Mouse (Mus musculus) ES-Bruce4 (cell line): ENCODE measurements around the gene Gnptg. TPM values are rescaled to one million over a fixed set of nuclear protein-coding genes. Genes with fewer than 3 reads are reported as not detected.
"Not testable (repeated sequence)": the region's sequence is repeated elsewhere in the genome, so short reads cannot be mapped to it uniquely, and the experiment has no call there.

Source experiments
- H3K27ac ChIP-seq: 2 replicates; pipeline ENCODE4 v1.5.1; 2012; ENCODE audit warnings: low read length, inconsistent platforms; ENCODE audit not compliant: insufficient read depth
- H3K27me3 ChIP-seq: 2 replicates; pipeline ENCODE4 v1.6.1; 2012; ENCODE audit warnings: mild to moderate bottlenecking, low read length, inconsistent platforms; ENCODE audit not compliant: control insufficient read depth, poor library complexity, insufficient read depth, severe bottlenecking
- H3K36me3 ChIP-seq: 2 replicates; pipeline ENCODE4 v1.6.1; 2012; ENCODE audit warnings: inconsistent platforms, mild to moderate bottlenecking, low read length, moderate library complexity; ENCODE audit not compliant: control insufficient read depth, poor library complexity, insufficient read depth, severe bottlenecking
- H3K4me1 ChIP-seq: one replicate; pipeline ENCODE4 v1.8.1; 2011; ENCODE audit warnings: low read length; ENCODE audit not compliant: control insufficient read depth, insufficient read depth
- H3K4me3 ChIP-seq: 2 replicates; pipeline ENCODE4 v1.5.1; 2011; ENCODE audit warnings: low read depth, mild to moderate bottlenecking, low read length
- H3K9ac ChIP-seq: 2 replicates; pipeline ENCODE4 v1.6.1; 2012; ENCODE audit warnings: low read depth, mild to moderate bottlenecking, inconsistent platforms; ENCODE audit not compliant: poor library complexity, severe bottlenecking
- H3K9me3 ChIP-seq: replicated peaks from 2 replicates; pipeline ENCODE4 v1.6.1; 2012; ENCODE audit warnings: mild to moderate bottlenecking, low read length, inconsistent platforms; ENCODE audit not compliant: control insufficient read depth, poor library complexity, insufficient read depth, severe bottlenecking
- CTCF ChIP-seq: IDR thresholded peaks from one replicate; pipeline ENCODE4 v1.8.1; 2011; ENCODE audit warnings: low read depth, low read length
- EP300 ChIP-seq: IDR thresholded peaks from 2 replicates; pipeline ENCODE4 v1.6.1; 2011; ENCODE audit warnings: low read depth, low read length; ENCODE audit not compliant: insufficient read depth
- POLR2A ChIP-seq: IDR thresholded peaks from one replicate; pipeline ENCODE4 v1.8.1; 2011; ENCODE audit warnings: low read length; ENCODE audit not compliant: insufficient read depth
- polyA plus RNA-seq: library from polyadenylated mRNA; stranded (reverse); fragments of >200 nt; gene quantifications from 2 replicates; pipeline ENCODE4 v1.2.4, GENCODE M21; 2011; ENCODE audit warnings: low read depth; ENCODE audit not compliant: missing spikeins, insufficient read depth, insufficient read length

The Gnptg gene
- polyA plus RNA-seq, 1 experiment = 15.2 TPM

DNA sequence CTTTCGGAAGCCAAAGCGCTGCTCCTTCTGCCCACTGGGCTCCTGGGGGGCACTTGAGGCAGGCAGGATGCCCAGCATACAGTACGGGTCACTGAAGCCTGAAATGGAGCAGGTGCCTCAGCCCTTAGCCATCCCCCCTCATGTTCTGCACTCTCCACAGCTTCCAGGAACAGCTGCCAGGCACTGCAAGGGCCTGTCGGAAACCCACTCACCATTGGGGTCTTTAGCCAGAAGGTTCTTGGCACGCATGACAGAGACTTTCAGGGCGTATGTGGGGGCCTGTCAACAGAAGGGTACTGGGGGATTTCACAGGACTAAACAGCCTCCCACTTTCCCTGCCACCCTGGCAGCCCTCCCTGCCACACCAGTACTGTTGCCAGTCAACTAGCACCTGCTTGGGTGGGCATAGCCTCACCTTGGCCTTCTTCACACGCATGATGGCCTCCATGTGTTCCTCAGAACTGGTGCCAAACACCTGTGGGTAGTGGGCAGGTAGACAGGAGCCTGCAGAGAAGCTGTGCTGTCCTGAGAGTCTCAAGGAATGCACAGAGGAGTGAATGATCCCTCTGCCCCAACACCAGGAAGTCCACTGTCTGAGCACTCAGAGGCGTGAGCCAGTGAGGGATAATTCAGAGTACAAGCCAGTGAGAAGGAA is 10.4 kb upstream of the Gnptg start:
- Histone ChIP-seq H3K36me3 (no peaks in the 10 kb centered on the region), H3K9me3 (no peaks in the 10 kb centered on the region), H3K27ac (no peak overlapping the region), H3K4me3 (no peak overlapping the region), H3K27me3 (no peaks in the 10 kb centered on the region), H3K4me1 (no peaks in the 10 kb centered on the region), H3K9ac (no peak overlapping the region)
- TF ChIP-seq EP300 (no peak), POLR2A (no peak)

DNA sequence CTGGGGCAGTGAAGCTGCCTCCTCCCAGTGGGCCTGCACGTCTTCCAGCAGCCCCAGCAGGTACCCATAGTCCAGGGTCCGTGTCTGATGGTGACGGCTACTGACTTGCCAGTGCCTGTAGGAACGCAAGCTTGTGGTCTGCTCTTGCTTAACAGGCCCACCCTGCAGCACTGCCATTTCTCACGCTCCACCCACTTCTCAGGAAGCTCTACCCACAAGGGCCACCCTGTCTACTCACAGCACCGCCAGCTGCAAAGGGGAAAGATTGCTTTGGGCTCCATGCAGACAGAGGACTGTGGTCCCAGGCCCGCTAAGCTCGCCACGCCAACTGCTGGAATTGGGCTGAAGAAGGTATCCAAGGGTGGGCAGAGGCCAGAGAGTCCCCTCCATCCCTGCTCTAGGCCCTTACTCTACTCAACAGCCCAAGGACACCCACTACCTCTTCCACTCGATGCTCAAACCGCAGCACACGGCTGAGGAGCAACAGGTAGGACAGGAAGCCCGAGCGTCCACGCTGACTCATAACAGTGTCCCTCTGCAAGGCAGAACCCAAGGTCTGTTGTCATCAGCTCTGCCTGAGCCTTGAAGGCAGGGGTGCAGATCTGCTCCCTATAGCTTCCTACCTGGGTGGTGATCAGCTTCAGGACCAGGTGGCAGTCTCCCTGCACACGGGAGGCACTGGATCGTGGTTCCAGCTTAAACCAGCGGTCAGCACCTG is 8.3 kb upstream of the Gnptg start:
- Histone ChIP-seq H3K27me3 (no peaks in the 10 kb centered on the region), H3K9ac (no peak overlapping the region), H3K27ac (no peak overlapping the region), H3K4me3 (no peak overlapping the region), H3K4me1 (no peaks in the 10 kb centered on the region), H3K36me3 (no peaks in the 10 kb centered on the region), H3K9me3 (no peaks in the 10 kb centered on the region)
- no peak for TF ChIP-seq EP300
- no peak for TF ChIP-seq POLR2A
- no peak for TF ChIP-seq CTCF

DNA sequence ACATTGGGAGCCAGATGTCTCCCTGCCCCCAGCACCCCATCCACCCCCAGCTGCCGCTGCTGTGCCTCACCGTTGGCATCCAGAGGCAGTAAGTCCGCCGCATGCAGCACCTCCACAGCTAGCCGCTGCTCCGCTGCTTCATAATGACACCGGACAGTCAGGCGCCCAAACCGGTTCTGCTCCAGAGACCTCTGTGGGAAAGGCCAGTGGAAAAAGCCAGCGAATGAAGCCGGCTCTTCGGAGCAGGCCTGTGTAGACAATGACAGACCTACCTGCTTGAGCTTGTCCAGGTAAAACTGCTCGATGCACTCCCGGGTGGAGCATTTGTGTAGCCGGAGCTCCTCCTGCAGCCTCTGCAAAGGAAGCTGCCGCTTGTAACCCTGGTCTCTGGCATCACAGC is 4.3 kb upstream of the Gnptg start:
- no peak for TF ChIP-seq POLR2A
- peak overlapping the region; percentile 14 for H3K9ac ChIP-seq
- peaks cover 2% of the 10 kb centered on the region for H3K4me1 ChIP-seq
- peak overlapping the region; percentile 37; the same call in 1 of the 2 replicates for H3K4me3 ChIP-seq
- no peaks in the 10 kb centered on the region for H3K27me3 ChIP-seq
- H3K36me3 ChIP-seq = 0 out of 2 replicates have a peak, but pooled peaks cover 3% of the 10 kb centered on the region
- H3K9me3 ChIP-seq = no peaks in the 10 kb centered on the region
- H3K27ac ChIP-seq = no peak overlapping the region

- peak overlapping the region; percentile 14; the same call in 1 of the 2 replicates for H3K9ac ChIP-seq
- peak overlapping the region; percentile 37 for H3K4me3 ChIP-seq
- H3K36me3 ChIP-seq = 0 out of 2 replicates have a peak, but pooled peaks cover 3% of the 10 kb centered on the region
- peaks cover 2% of the 10 kb centered on the region for H3K4me1 ChIP-seq
- H3K9me3 ChIP-seq = no peaks in the 10 kb centered on the region
- no peaks in the 10 kb centered on the region for H3K27me3 ChIP-seq
- no peak overlapping the region for H3K27ac ChIP-seq
- TF ChIP-seq CTCF (peak; percentile 47), POLR2A (no peak)
Measured at GRCm38 (mm10) chr17:25243131-25243780, 3.3 kb upstream of the Gnptg start.

DNA sequence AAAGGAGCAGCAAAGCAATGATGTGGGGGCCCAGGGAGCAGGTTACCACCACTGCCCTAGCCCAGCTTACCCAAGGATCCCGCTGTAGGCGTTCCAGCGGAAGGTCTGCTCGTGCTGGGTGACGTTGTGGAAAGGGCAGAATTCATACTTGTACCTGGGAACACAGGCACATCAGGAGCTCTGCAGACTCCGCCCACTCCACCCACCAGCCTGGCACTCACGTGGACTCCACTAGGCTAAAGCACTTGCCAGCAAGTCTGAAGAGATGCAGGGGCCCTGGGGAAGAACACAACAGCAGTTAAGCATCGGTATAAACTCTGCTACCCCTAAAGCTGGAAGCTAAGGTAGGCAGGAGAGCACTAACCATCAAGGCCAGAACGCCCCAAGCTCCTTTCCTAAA is 4.3 kb downstream of the Gnptg start:
- Histone ChIP-seq H3K4me1 (no peaks in the 10 kb centered on the region), H3K4me3 (no peak overlapping the region), H3K9me3 (no peaks in the 10 kb centered on the region), H3K27ac (no peak overlapping the region), H3K27me3 (no peaks in the 10 kb centered on the region), H3K36me3 (peaks cover 11% of the 10 kb centered on the region; the same call in 1 of the 2 replicates), H3K9ac (no peak overlapping the region)
- TF ChIP-seq CTCF (no peak), POLR2A (no peak), EP300 (no peak)

GRCm38 (mm10) chr17:25231621-25232020 is 8.3 kb downstream of the Gnptg start:
- H3K36me3 ChIP-seq = peaks cover 17% of the 10 kb centered on the region
- H3K9me3 ChIP-seq = not testable (repeated sequence)

More at GRCm38 (mm10) chr17:25231621-25232020, 8.3 kb downstream of the Gnptg start:
- not testable (repeated sequence) for H3K9ac ChIP-seq, H3K4me1 ChIP-seq, H3K27ac ChIP-seq, H3K4me3 ChIP-seq, H3K27me3 ChIP-seq
